Mouse (Mus musculus) MEL (cell line): ENCODE results near the gene Fam196b. TPM values are rescaled to one million over a fixed set of nuclear protein-coding genes. Genes with fewer than 3 reads are reported as not detected.

Experiments used
- DNase-seq: peaks from one replicate; pipeline ENCODE4 v3.0.0; 2011; ENCODE audit warnings: low read depth, low spot score
- H3K27ac ChIP-seq: 2 replicates; pipeline ENCODE4 v1.5.1; 2012; ENCODE audit warnings: low read depth, mild to moderate bottlenecking, control low read depth, low read length, moderate library complexity; ENCODE audit not compliant: control insufficient read depth
- H3K27me3 ChIP-seq, 2 experiments: fragments of 150-350 bp in 1 of 2; sonication (generic) in 1 of 2; 2 replicates each; pipeline ENCODE4 v1.6.1; 2012; ENCODE audit warnings: low read length in 2 of 2, mild to moderate bottlenecking in 2 of 2, improper control_type of control experiment in 1 of 2, moderate library complexity in 1 of 2; ENCODE audit not compliant: insufficient read depth in 2 of 2, control insufficient read depth in 1 of 2
- H3K36me3 ChIP-seq, 2 experiments: 2 replicates each; pipeline ENCODE4 v1.6.1; 2012 to 2014; ENCODE audit warnings: low read length in 2 of 2, improper control_type of control experiment in 1 of 2, inconsistent platforms in 1 of 2, mild to moderate bottlenecking in 1 of 2; ENCODE audit not compliant: insufficient read depth in 2 of 2, control insufficient read depth in 1 of 2
- H3K4me1 ChIP-seq, 2 experiments: fragments of 150-350 bp in 1 of 2; sonication (generic) in 1 of 2; 2 replicates each; pipeline ENCODE4 v1.6.1; 2012; ENCODE audit warnings: low read length in 2 of 2, improper control_type of control experiment in 1 of 2, mild to moderate bottlenecking in 1 of 2; ENCODE audit not compliant: insufficient read depth in 2 of 2, control insufficient read depth in 1 of 2
- H3K4me3 ChIP-seq, 2 experiments: fragments of 150-350 bp in 1 of 2; sonication (generic) in 1 of 2; 2 replicates each; pipeline ENCODE4 v1.5.1; 2012; ENCODE audit warnings: low read depth in 2 of 2, low read length in 2 of 2, mild to moderate bottlenecking in 2 of 2, moderate library complexity in 2 of 2, control low read depth in 1 of 2, improper control_type of control experiment in 1 of 2; ENCODE audit not compliant: control insufficient read depth in 1 of 2, insufficient read depth in 1 of 2
- H3K79me2 ChIP-seq: 2 replicates; pipeline ENCODE4 v1.6.1; 2012; ENCODE audit warnings: mild to moderate bottlenecking, low read length, moderate library complexity; ENCODE audit not compliant: control insufficient read depth, poor library complexity, insufficient read depth
- H3K9ac ChIP-seq: 2 replicates; pipeline ENCODE4 v1.6.1; 2012; ENCODE audit warnings: low read depth, mild to moderate bottlenecking, control low read depth, low read length, moderate library complexity; ENCODE audit not compliant: control insufficient read depth, poor library complexity, severe bottlenecking
- H3K9me3 ChIP-seq: fragments of 150-350 bp; sonication (generic); replicated peaks from 2 replicates; pipeline ENCODE4 v1.6.1; 2012; ENCODE audit warnings: mild to moderate bottlenecking, low read length, improper control_type of control experiment, moderate library complexity; ENCODE audit not compliant: insufficient read depth
- BHLHE40 ChIP-seq: IDR thresholded peaks from 2 replicates; pipeline ENCODE4 v1.6.1; 2012; ENCODE audit warnings: low read depth, mild to moderate bottlenecking, inconsistent platforms, low read length, improper control_type of control experiment, borderline replicate concordance
- CHD2 ChIP-seq: IDR thresholded peaks from 2 replicates; pipeline ENCODE4 v1.6.1; 2011; ENCODE audit warnings: low read length, improper control_type of control experiment
- ELF1 ChIP-seq: IDR thresholded peaks from 2 replicates; pipeline ENCODE4 v1.6.1; 2014; ENCODE audit warnings: low read depth, mild to moderate bottlenecking, inconsistent platforms, low read length, improper control_type of control experiment, moderate library complexity
- GABPA ChIP-seq: IDR thresholded peaks from 2 replicates; pipeline ENCODE4 v1.6.1; 2012; ENCODE audit warnings: low read depth, mild to moderate bottlenecking, inconsistent platforms, low read length, improper control_type of control experiment, moderate library complexity
- KAT2A ChIP-seq: conservative IDR thresholded peaks from 2 replicates; pipeline ENCODE4 v1.6.1; 2012; ENCODE audit warnings: low read depth, low read length, improper control_type of control experiment, inconsistent platforms
- MAFK ChIP-seq: IDR thresholded peaks from 2 replicates; pipeline ENCODE4 v1.6.1; 2011; ENCODE audit warnings: low read depth, mild to moderate bottlenecking, low read length, improper control_type of control experiment, borderline replicate concordance
- MAZ ChIP-seq: IDR thresholded peaks from 2 replicates; pipeline ENCODE4 v1.6.1; 2012; ENCODE audit warnings: low read depth, mild to moderate bottlenecking, inconsistent platforms, low read length, improper control_type of control experiment
- MYC ChIP-seq: IDR thresholded peaks from 2 replicates; pipeline ENCODE4 v1.6.1; 2011; ENCODE audit warnings: low read depth, mild to moderate bottlenecking, low read length, improper control_type of control experiment, moderate library complexity
- POLR2AphosphoS2 ChIP-seq: IDR thresholded peaks from 2 replicates; pipeline ENCODE4 v1.6.1; 2011; ENCODE audit warnings: low read length, improper control_type of control experiment
- RAD21 ChIP-seq: IDR thresholded peaks from 2 replicates; pipeline ENCODE4 v1.6.1; 2011; ENCODE audit warnings: mild to moderate bottlenecking, low read depth, low read length, improper control_type of control experiment
- RCOR1 ChIP-seq: IDR thresholded peaks from 2 replicates; pipeline ENCODE4 v1.6.1; 2012; ENCODE audit warnings: low read depth, mild to moderate bottlenecking, inconsistent platforms, low read length, improper control_type of control experiment
- SIN3A ChIP-seq: IDR thresholded peaks from 2 replicates; pipeline ENCODE4 v1.6.1; 2012; ENCODE audit warnings: low read length, improper control_type of control experiment, inconsistent platforms
- SMC3 ChIP-seq: IDR thresholded peaks from 2 replicates; pipeline ENCODE4 v1.6.1; 2011; ENCODE audit warnings: low read depth, low read length, improper control_type of control experiment
- TAL1 ChIP-seq: IDR thresholded peaks from 2 replicates; pipeline ENCODE4 v1.6.1; 2012; ENCODE audit warnings: mild to moderate bottlenecking, inconsistent platforms, low read length, moderate library complexity, mixed read lengths
- TCF12 ChIP-seq: IDR thresholded peaks from 2 replicates; pipeline ENCODE4 v1.6.1; 2014; ENCODE audit warnings: low read depth, mild to moderate bottlenecking, inconsistent platforms, low read length, improper control_type of control experiment, moderate library complexity
- UBTF ChIP-seq: IDR thresholded peaks from 2 replicates; pipeline ENCODE4 v1.6.1; 2012; ENCODE audit warnings: low read depth, mild to moderate bottlenecking, inconsistent platforms, low read length, improper control_type of control experiment, moderate library complexity, borderline replicate concordance; ENCODE audit not compliant: insufficient read depth
- ZC3H11A ChIP-seq: IDR thresholded peaks from 2 replicates; pipeline ENCODE4 v1.6.1; 2012; ENCODE audit warnings: low read depth, mild to moderate bottlenecking, inconsistent platforms, low read length, improper control_type of control experiment
- ZNF384 ChIP-seq: IDR thresholded peaks from 2 replicates; pipeline ENCODE4 v1.6.1; 2012; ENCODE audit warnings: low read depth, mild to moderate bottlenecking, inconsistent platforms, low read length, improper control_type of control experiment
- polyA plus RNA-seq, 2 experiments: library from polyadenylated mRNA; stranded (reverse) in 1 of 2; unstranded in 1 of 2; fragments of >175 nt in 1 of 2; fragments of >200 nt in 1 of 2; gene quantifications; 2 replicates each; pipeline versions ENCODE4 v1.2.1 to v1.2.4; 2012; ENCODE audit warnings: low replicate concordance in 2 of 2, low read depth in 1 of 2; ENCODE audit not compliant: insufficient read length in 2 of 2, insufficient read depth in 1 of 2, missing spikeins in 1 of 2
- total RNA-seq: library from RNA; depleted of rRNA; stranded (reverse); fragments of 300-350 nt; gene quantifications from 2 replicates; pipeline ENCODE4 v1.2.3, GENCODE M21; 2012

Fam196b gene
- total and polyA plus RNA-seq, 3 experiments: 0.10 to 0.23 TPM; not detected in 1

- H3K9me3 ChIP-seq: no peaks in the 10 kb centered on the region
These were observed 14.6 kb upstream of the Fam196b start for GRCm38 (mm10) chr11:34300064-34300463.

GRCm38 (mm10) chr11:34306231-34306630 is 8.4 kb upstream of the Fam196b start:
- Histone ChIP-seq H3K36me3 (peaks cover 7 to 16% of the 10 kb centered on the region in 2 experiments), H3K9me3 (no peaks in the 10 kb centered on the region), H3K79me2 (no peaks in the 10 kb centered on the region), H3K27me3 (no peaks in the 10 kb centered on the region), H3K4me1 (peaks cover 0 to 10% of the 10 kb centered on the region in 2 experiments; a peak in 2 of 4 replicates), H3K9ac (no peak overlapping the region), H3K27ac (no peak overlapping the region), H3K4me3 (no peak overlapping the region)
- no peak for DNase-seq
- no peak for TF ChIP-seq CHD2
- no peak for TF ChIP-seq RAD21
- no peak for TF ChIP-seq MYC
- TF ChIP-seq GABPA: no peak
- TF ChIP-seq TCF12: no peak
- TF ChIP-seq MAZ: no peak
- no peak for TF ChIP-seq BHLHE40
- TF ChIP-seq MAFK: no peak
- TF ChIP-seq SMC3: no peak
- TF ChIP-seq KAT2A: no peak
- TF ChIP-seq TAL1: no peak
- no peak for TF ChIP-seq UBTF
- TF ChIP-seq POLR2AphosphoS2: no peak
- no peak for TF ChIP-seq RCOR1
- TF ChIP-seq ELF1: no peak
- TF ChIP-seq ZNF384: no peak
- no peak for TF ChIP-seq SIN3A

More at GRCm38 (mm10) chr11:34300064-34300463, 14.6 kb upstream of the Fam196b start:
- DNase-seq: no peak
- Histone ChIP-seq H3K9ac (peak overlapping the region; percentile 30), H3K27ac (peak overlapping the region; percentile 88), H3K79me2 (no peaks in the 10 kb centered on the region), H3K4me1 (peaks cover 9 to 35% of the 10 kb centered on the region in 2 experiments), H3K36me3 (peaks cover 3 to 29% of the 10 kb centered on the region in 2 experiments; a peak in 3 of 4 replicates), H3K27me3 (no peaks in the 10 kb centered on the region), H3K4me3 (peak overlapping the region; percentile 13 to 15; a peak in 3 of 4 replicates)
- no peak for TF ChIP-seq BHLHE40
- no peak for TF ChIP-seq ZC3H11A
- peak; percentile 90 for TF ChIP-seq ZNF384
- no peak for TF ChIP-seq CHD2
